Mouse (Mus musculus): Measurements from ENCODE around the gene Ptgdr. TPM values are rescaled to one million over a fixed set of nuclear protein-coding genes. Genes with fewer than 3 reads are reported as not detected.
A peak's percentile ranks its signal among the peaks of the same experiment; 100 is the strongest.
"Not testable (repeated sequence)": the region's sequence is repeated elsewhere in the genome, so short reads cannot be mapped to it uniquely, and the experiment has no call there.

The Ptgdr gene
- polyA plus RNA-seq, 1 experiment from 2014 or later, result 0.06 TPM

DNA sequence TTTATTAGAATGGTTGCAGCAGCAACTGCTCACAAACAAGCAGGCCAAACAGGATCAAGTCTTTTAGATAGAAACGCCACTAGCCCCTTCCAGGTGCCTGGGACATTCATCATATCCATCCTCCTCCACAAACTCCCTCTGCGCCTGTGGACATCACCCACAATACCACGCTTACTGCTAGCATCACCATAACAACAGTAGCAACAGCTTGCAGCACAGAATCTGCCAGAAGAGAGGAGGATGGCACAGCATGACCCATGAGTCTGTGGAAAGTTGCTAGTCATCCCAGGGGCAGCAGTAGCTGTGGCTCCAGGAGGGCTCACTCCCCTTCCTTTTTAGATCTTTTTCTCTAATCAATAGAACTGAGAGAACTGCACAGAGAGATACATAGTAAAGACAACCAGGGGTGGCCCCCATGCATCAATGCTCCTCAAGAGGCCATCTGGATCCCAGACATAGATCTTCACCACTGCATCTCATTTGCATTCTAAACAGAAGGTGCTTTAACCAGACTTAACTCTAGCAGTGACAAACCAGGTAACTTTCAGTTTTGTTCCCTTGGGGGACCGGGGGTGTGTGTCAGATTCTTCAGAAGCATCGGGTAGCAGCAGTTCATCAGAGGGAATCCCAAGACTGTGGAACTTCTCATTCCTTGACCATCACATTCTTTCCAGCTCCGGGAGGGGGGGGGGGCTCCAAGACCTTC lies 12.5 kb downstream of the Ptgdr start:
- H3K27ac ChIP-seq (replicated peaks), result no peak overlapping the region
- H3K36me3 ChIP-seq, result no peaks in the 10 kb centered on the region
- no peaks in the 10 kb centered on the region for H3K4me1 ChIP-seq
- no peak overlapping the region for H3K4me3 ChIP-seq
- WGBS, result 71% methylated on average over 6 of the region's 6 CpGs
- H3K27me3 ChIP-seq, result no peaks in the 10 kb centered on the region
- no peak overlapping the region for H3K9ac ChIP-seq (replicated peaks)
- H3K9me3 ChIP-seq, result no peaks in the 10 kb centered on the region
- no peak for ATAC-seq (ENCODE audit: low FRiP score, low read depth)
- H3K4me2 ChIP-seq (replicated peaks), result no peak overlapping the region

DNA sequence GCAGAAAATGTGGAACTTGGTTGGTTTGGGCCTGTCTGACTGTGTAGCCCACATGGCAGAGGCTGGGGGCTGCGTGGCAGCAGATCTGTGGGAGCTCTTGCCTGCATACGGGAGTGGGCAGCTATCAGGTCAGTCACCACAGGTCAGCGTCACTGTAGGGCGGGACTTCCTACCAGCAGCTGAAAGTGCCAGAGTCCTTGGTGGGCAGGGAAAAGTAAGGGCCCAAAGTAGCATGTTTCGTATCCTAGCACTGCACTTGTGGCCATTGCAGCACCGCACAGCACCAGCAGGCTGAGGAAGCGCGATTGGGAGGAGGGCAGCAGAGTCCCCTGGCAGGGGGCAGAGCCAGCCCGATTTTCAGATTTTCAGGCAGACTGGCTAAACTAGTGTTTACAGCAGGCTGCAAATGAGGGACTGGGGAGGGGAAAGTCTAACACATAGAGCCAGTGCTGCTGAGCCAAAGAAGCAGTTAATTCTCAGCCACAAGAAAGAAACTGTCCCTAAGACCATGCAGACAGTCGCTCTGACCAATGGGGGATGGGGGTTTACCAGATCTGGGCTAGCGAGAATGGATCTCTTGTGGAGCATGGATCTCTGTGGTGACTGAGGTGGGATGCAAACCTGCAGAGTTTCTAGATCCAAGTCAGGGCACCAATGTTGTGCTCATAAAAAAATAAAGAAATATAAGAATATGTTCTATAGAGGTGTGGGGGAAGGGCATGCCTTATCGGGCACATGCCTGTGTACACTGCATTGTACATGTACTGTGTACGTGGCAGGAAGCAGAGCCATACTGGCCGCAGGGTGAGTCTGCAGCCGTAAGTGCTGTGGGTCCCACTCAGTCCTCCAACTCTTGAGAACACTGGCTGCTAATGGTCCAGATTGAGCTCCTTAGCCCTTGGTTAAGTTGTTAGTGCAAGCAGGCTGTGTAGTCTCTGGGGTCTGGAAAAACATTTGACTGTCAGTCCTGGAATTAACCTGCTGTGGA lies 15.1 kb downstream of the Ptgdr start:
- no peak overlapping the region; the same call in 1 of the 2 replicates for H3K9ac ChIP-seq (replicated peaks)
- H3K27ac ChIP-seq (replicated peaks), result no peak overlapping the region
- WGBS, result 39% methylated on average over 15 of the region's 15 CpGs
- H3K4me1 ChIP-seq, result no peaks in the 10 kb centered on the region
- H3K4me3 ChIP-seq, result peak overlapping the region; percentile 17; the same call in 1 of the 2 replicates
- no peaks in the 10 kb centered on the region for H3K9me3 ChIP-seq
- no peaks in the 10 kb centered on the region for H3K27me3 ChIP-seq
- ATAC-seq (ENCODE audit: low FRiP score, low read depth), result peak; percentile 55
- H3K4me2 ChIP-seq (replicated peaks), result peak overlapping the region; percentile 40
- no peaks in the 10 kb centered on the region for H3K36me3 ChIP-seq

DNA sequence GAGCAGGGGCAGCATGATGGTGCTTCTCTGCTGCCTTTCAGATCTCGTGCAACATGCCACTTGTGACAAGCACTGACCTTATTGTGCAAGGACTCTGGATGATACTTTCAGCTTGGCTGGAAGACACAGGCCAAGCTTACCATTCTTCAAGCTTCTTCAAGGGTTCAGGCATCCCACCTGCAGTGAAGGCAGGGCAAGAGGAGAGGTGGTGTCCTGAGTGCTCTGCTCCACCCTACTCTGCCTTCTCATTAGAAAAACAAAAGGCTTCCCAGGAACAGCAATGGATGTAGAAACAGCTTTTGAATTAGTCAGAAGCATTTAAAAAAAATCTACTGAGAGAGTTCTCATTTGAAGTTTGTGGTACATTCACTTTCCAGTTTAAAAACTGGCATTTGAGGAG lies 20.5 kb downstream of the Ptgdr start:
- H3K9me3 ChIP-seq, result no peaks in the 10 kb centered on the region
- no peaks in the 10 kb centered on the region for H3K36me3 ChIP-seq
- no peaks in the 10 kb centered on the region for H3K4me1 ChIP-seq
- H3K9ac ChIP-seq (replicated peaks), result no peak overlapping the region
- H3K4me3 ChIP-seq, result no peak overlapping the region
- H3K27ac ChIP-seq (replicated peaks), result no peak overlapping the region
- H3K27me3 ChIP-seq, result no peaks in the 10 kb centered on the region
- no peak overlapping the region for H3K4me2 ChIP-seq (replicated peaks)
- WGBS, result 61% methylated on average over 1 of the region's 1 CpGs
- ATAC-seq (ENCODE audit: low FRiP score, low read depth), result no peak

DNA sequence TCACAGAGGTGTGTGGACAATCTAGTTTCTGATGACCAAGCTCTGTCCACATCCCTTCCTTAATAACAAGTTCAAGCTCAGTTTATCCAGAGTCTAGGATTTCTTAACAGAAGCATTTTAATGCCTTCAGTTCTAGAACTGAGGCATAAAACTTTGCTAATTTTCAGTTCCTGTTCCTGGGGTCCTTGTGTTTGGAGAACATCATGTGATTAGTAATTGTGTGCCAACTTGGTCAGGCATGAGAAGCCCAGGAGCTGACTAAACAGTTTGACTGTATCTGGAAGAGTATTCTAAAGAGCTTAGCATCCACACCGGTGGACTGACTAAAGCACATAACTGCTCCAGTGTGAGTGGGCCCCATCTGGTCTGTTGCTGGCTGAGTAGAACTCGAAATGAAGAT lies 24.0 kb downstream of the Ptgdr start:
- Histone ChIP-seq H3K27me3 (no peaks in the 10 kb centered on the region), H3K36me3 (no peaks in the 10 kb centered on the region), H3K9ac (replicated peaks) (no peak overlapping the region), H3K4me1 (no peaks in the 10 kb centered on the region), H3K4me2 (replicated peaks) (no peak overlapping the region), H3K27ac (replicated peaks) (no peak overlapping the region), H3K4me3 (no peak overlapping the region), H3K9me3 (no peaks in the 10 kb centered on the region)
- ATAC-seq (ENCODE audit: low FRiP score, low read depth), result no peak
- WGBS, result 78% methylated on average over 2 of the region's 2 CpGs

DNA sequence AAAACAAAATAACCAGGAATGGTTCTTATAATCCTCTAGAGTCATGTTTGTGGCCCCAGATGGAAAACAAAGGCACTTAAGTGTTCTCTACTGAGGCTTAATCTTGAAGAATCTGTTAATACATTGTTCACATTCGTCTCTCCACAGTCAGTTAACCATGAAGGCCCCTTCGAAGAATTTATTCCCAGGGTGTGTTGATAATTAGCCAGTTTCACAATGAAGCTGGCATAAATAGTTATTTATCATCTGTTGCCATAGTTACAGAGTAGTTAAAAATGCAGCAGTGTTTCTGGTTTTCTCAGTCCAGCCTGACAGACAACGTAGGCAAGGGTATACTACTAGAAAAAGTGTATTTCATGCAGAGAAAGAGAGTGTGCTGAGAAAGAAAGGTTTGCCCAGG lies 25.0 kb downstream of the Ptgdr start:
- WGBS, result 30% methylated on average over 3 of the region's 3 CpGs
- H3K4me3 ChIP-seq; H3K9me3 ChIP-seq; H3K4me2 ChIP-seq (replicated peaks); H3K36me3 ChIP-seq; H3K4me1 ChIP-seq; ATAC-seq (ENCODE audit: low FRiP score, low read depth); H3K27ac ChIP-seq (replicated peaks); H3K27me3 ChIP-seq; H3K9ac ChIP-seq (replicated peaks): not testable (repeated sequence)

DNA sequence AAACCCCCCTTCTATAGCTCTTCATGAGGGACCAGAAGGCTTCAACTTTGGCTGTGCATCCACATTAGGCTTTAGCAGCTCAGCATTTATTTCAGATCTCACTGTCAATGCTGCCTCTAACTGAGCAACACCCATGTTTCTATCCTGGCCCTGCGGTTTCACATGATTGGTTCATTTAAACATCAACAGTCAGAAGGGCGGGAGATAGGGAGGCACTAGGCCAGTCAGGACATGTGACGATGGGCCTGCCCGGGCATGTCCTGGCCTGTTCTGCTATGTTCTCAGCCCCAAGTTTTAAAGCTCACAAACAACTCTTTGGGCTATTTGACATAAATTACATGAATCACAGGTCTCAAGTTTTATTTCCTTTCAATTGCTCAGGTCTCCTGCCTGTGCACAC lies 26.1 kb downstream of the Ptgdr start:
- not testable (repeated sequence) for H3K4me3 ChIP-seq; H3K9me3 ChIP-seq; ATAC-seq (ENCODE audit: low FRiP score, low read depth); H3K4me1 ChIP-seq; H3K9ac ChIP-seq (replicated peaks); H3K4me2 ChIP-seq (replicated peaks); H3K36me3 ChIP-seq; H3K27me3 ChIP-seq; H3K27ac ChIP-seq (replicated peaks)
- WGBS, result 96% methylated on average over 4 of the region's 4 CpGs

DNA sequence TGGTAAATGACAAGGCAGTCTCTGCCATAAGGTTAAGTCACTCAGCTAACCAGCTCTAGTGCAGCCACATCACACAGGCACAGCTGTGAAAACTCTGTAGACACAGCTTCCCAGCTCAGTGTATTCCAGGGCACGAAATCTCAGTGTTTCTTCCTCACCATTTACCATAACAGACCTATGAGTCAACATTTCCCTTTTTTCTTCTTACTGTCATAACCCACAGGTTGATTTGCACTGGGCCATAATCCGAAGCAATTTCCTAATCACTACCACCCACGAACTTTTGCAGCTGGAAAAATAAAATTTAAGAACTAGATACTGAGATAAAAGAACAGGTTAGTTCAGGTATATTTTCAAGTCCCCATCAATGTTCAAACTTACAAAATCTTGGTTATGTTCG lies 31.4 kb downstream of the Ptgdr start:
- H3K27me3 ChIP-seq, result no peaks in the 10 kb centered on the region
- H3K36me3 ChIP-seq, result no peaks in the 10 kb centered on the region
- H3K4me2 ChIP-seq (replicated peaks), result no peak overlapping the region
- no peak overlapping the region for H3K27ac ChIP-seq (replicated peaks)
- H3K4me3 ChIP-seq, result no peak overlapping the region
- no peaks in the 10 kb centered on the region for H3K9me3 ChIP-seq
- H3K4me1 ChIP-seq, result no peaks in the 10 kb centered on the region
- H3K9ac ChIP-seq (replicated peaks), result no peak overlapping the region
- WGBS, result 81% methylated on average over 4 of the region's 4 CpGs
- no peak for ATAC-seq (ENCODE audit: low FRiP score, low read depth)

DNA sequence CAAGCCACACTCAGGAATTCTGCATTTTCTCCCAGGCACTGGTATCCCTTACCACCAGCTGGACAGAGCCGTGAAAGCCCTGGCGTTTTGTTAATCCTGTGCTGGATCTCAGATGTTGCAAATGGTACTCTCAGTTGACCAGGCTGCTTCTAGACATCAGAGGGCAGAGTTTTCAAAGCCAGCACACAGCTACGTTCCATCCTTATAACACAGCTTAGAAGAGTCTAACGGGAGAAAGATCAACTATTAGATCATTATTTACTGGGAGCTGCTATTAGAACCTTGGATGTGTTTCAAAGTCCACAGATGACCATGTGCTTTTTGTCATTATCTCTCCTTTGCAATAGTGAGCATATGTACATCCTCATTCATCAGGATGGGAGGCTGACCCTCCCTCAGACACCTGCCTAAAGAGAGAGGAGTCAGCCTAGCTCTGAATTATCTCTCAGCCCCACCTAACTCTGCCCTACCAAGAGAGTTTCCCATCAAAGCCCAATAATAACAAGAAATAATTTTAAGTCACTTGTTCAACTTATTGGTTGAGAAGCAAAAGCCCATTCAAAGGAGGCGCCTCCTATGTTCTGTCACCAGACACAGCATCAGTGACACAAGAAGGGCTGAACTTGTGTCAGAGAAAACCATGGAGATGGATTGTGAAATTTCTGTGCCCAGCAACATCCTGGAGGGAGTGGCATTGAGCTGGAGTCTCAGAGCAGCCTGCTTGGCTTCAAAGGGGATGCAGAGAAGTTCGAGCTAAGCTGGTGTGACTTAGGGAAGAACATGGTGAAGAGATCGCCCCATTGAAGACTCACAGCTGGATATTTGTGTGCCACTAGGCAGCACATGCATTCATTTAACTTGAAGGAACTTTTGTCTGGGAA lies 37.8 kb downstream of the Ptgdr start:
- Histone ChIP-seq H3K9me3 (no peaks in the 10 kb centered on the region), H3K4me3 (no peak overlapping the region), H3K27ac (replicated peaks) (no peak overlapping the region), H3K36me3 (no peaks in the 10 kb centered on the region), H3K9ac (replicated peaks) (no peak overlapping the region), H3K4me1 (no peaks in the 10 kb centered on the region), H3K4me2 (replicated peaks) (no peak overlapping the region), H3K27me3 (no peaks in the 10 kb centered on the region)
- ATAC-seq (ENCODE audit: low FRiP score, low read depth), result no peak
- 63% methylated on average over 7 of the region's 7 CpGs for WGBS

DNA sequence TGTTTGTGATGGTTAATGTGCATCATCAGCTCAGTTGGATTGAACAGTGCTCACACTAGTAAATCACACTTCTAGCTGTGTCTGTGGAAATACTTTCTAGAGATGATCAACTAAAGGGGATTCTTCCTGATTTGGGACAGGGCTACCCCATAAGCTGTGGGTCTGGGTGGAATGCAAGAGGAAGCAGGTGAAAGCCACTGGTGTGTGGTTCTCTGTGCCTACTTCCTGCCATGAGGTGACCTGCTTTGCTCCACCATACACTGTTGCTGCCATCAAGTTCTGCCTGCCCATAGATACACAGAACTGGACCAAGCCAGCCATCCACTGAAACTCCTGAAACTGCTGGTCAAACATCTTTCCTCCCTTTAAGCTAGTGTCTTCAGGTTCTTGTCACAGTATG lies 46.0 kb downstream of the Ptgdr start:
- ATAC-seq (ENCODE audit: low FRiP score, low read depth); H3K9me3 ChIP-seq; H3K36me3 ChIP-seq; H3K4me1 ChIP-seq; H3K27me3 ChIP-seq; H3K4me3 ChIP-seq; H3K4me2 ChIP-seq (replicated peaks); H3K9ac ChIP-seq (replicated peaks); H3K27ac ChIP-seq (replicated peaks): not testable (repeated sequence)
